Mouse (Mus musculus) heart, embryonic 14.5 days (tissue): Measurements from ENCODE around the gene Bdp1. TPM values are rescaled to one million over a fixed set of nuclear protein-coding genes. Genes with fewer than 3 reads are reported as not detected.
"Not testable (repeated sequence)": the region's sequence is repeated elsewhere in the genome, so short reads cannot be mapped to it uniquely, and the experiment has no call there.

Source experiments
- ATAC-seq: fragments of 200-750 bp; cut with Nextera tagmentation; 2 replicates; pipeline ENCODE4 v1.8.0; 2017; ENCODE audit warnings: low read depth, moderate TSS enrichment; ENCODE audit not compliant: insufficient number of reproducible peaks, insufficient read depth, low FRiP score
- H3K27ac ChIP-seq, 2 experiments: fragments of 200-500 bp in 1 of 2; fragments of 300-500 bp in 1 of 2; sonication (generic) in 1 of 2; replicated peaks in 1 of 2; 2 replicates each; pipeline ENCODE4 v1.5.1; 2012 to 2014; ENCODE audit warnings: low read depth in 2 of 2, low read length in 2 of 2, control low read depth in 1 of 2, mild to moderate bottlenecking in 1 of 2, mixed read lengths in 1 of 2; ENCODE audit not compliant: control insufficient read depth in 1 of 2, insufficient read depth in 1 of 2
- H3K27me3 ChIP-seq: fragments of 300-500 bp; sonication (generic); 2 replicates; pipeline ENCODE4 v1.6.1; 2014; ENCODE audit warnings: mild to moderate bottlenecking, low read length, control low read depth; ENCODE audit not compliant: control insufficient read depth, insufficient read depth
- H3K36me3 ChIP-seq: fragments of 300-500 bp; sonication (generic); 2 replicates; pipeline ENCODE4 v1.6.1; 2014; ENCODE audit warnings: mild to moderate bottlenecking, control low read depth, low read length, mixed read lengths; ENCODE audit not compliant: control insufficient read depth, insufficient read depth
- H3K4me1 ChIP-seq, 2 experiments: fragments of 200-500 bp in 1 of 2; fragments of 300-500 bp in 1 of 2; sonication (generic) in 1 of 2; 2 replicates each; pipeline ENCODE4 v1.6.1; 2012 to 2014; ENCODE audit warnings: low read length in 2 of 2, control low read depth in 1 of 2, mixed read lengths in 1 of 2; ENCODE audit not compliant: control insufficient read depth in 2 of 2, insufficient read depth in 2 of 2
- H3K4me2 ChIP-seq: fragments of 300-500 bp; sonication (generic); 2 replicates; pipeline ENCODE4 v1.6.1; 2014; ENCODE audit warnings: mild to moderate bottlenecking, low read length
- H3K4me3 ChIP-seq, 2 experiments: fragments of 200-500 bp in 1 of 2; fragments of 300-500 bp in 1 of 2; sonication (generic) in 1 of 2; 2 replicates each; pipeline ENCODE4 v1.5.1; 2012 to 2014; ENCODE audit warnings: low read length in 2 of 2, mild to moderate bottlenecking in 2 of 2, control low read depth in 1 of 2, low read depth in 1 of 2, moderate library complexity in 1 of 2; ENCODE audit not compliant: control insufficient read depth in 1 of 2, insufficient read depth in 1 of 2
- H3K9ac ChIP-seq: fragments of 300-500 bp; sonication (generic); 2 replicates; pipeline ENCODE4 v1.6.1; 2014; ENCODE audit warnings: mild to moderate bottlenecking, low read length
- H3K9me3 ChIP-seq: fragments of 300-500 bp; sonication (generic); 2 replicates; pipeline ENCODE4 v1.6.1; 2016; ENCODE audit warnings: low read length, control low read depth; ENCODE audit not compliant: control insufficient read depth
- whole genome bisulfite sequencing: fragments of 180-500 bp; shearing (Covaris S2); extraction: QIAGEN DNeasy Blood & Tissue Kit; methylation state at CpG from one replicate; pipeline ENCODE4 v1.1.7; 2014; 5-methylcytosine and 5-hydroxymethylcytosine counted together
- polyA plus RNA-seq: library from polyadenylated mRNA; unstranded; fragments of >200 nt; fragmentation: Nextera tagmentation; extraction: Ambion mirVana; gene quantifications from 2 replicates; pipeline ENCODE4 v1.2.1, GENCODE M21; 2014

The Bdp1 gene
- polyA plus RNA-seq, 1 experiment from 2014 or later, result 21.9 TPM

GRCm38 (mm10) chr13:100107652-100108472, 4.0 kb upstream of the Bdp1 start, which contains the start of gene Serf1:
Gene Serf1, plus strand, starts transcription at chr13:100108012.
- 1% methylated on average over 76 of the region's 76 CpGs for WGBS
- H3K27me3 ChIP-seq, result no peaks in the 10 kb centered on the region
- H3K4me3 ChIP-seq, result peak within 1 kb of the TSS; percentile 69 to 74
- peaks cover 3 to 5% of the 10 kb centered on the region in 2 experiments; a peak in 2 of 4 replicates for H3K4me1 ChIP-seq
- no peaks in the 10 kb centered on the region for H3K9me3 ChIP-seq
- peak within 1 kb of the TSS; percentile 35 to 73 for H3K27ac ChIP-seq
- peak within 1 kb of the TSS; percentile 77 for H3K4me2 ChIP-seq
- 0 out of 2 replicates have a peak, but pooled peaks cover 6% of the 10 kb centered on the region for H3K36me3 ChIP-seq
- ATAC-seq, result peak; percentile 70
- peak within 1 kb of the TSS; percentile 81 for H3K9ac ChIP-seq

- H3K4me2 ChIP-seq, result peak overlapping the region; percentile 71
- H3K27ac ChIP-seq, result peak overlapping the region; percentile 72 to 93
- peak overlapping the region; percentile 71 to 98 for H3K4me3 ChIP-seq
- WGBS, result 5% methylated on average over 15 of the region's 15 CpGs
- H3K27me3 ChIP-seq, result no peaks in the 10 kb centered on the region
- H3K36me3 ChIP-seq, result peaks cover 8% of the 10 kb centered on the region
- H3K4me1 ChIP-seq, result peaks cover 2 to 12% of the 10 kb centered on the region in 2 experiments
- ATAC-seq, result no peak
- peak overlapping the region; percentile 95 for H3K9ac ChIP-seq
- no peaks in the 10 kb centered on the region for H3K9me3 ChIP-seq
These were observed 715 bp downstream of the Bdp1 start for GRCm38 (mm10) chr13:100103052-100103658.

- H3K4me2 ChIP-seq, result no peak overlapping the region
- 82% methylated on average over 6 of the region's 6 CpGs for WGBS
- H3K4me3 ChIP-seq, result no peak overlapping the region
- no peaks in the 10 kb centered on the region for H3K9me3 ChIP-seq
- peaks cover 0 to 12% of the 10 kb centered on the region in 2 experiments; a peak in 3 of 4 replicates for H3K4me1 ChIP-seq
- H3K36me3 ChIP-seq, result peaks cover 50% of the 10 kb centered on the region
- H3K27me3 ChIP-seq, result no peaks in the 10 kb centered on the region
- H3K9ac ChIP-seq, result no peak overlapping the region
- H3K27ac ChIP-seq, result no peak overlapping the region
- ATAC-seq, result no peak
These were observed 5.1 kb downstream of the Bdp1 start for GRCm38 (mm10) chr13:100098808-100099207.

- H3K36me3 ChIP-seq, result peaks cover 90% of the 10 kb centered on the region
- no peak overlapping the region for H3K9ac ChIP-seq
- H3K4me3 ChIP-seq, result no peak overlapping the region
- H3K4me1 ChIP-seq, result no peaks in the 10 kb centered on the region
- WGBS, result 91% methylated on average over 8 of the region's 8 CpGs
- no peaks in the 10 kb centered on the region for H3K9me3 ChIP-seq
- no peaks in the 10 kb centered on the region for H3K27me3 ChIP-seq
- ATAC-seq, result no peak
- no peak overlapping the region for H3K27ac ChIP-seq
- H3K4me2 ChIP-seq, result no peak overlapping the region
These were observed 32.4 kb downstream of the Bdp1 start for GRCm38 (mm10) chr13:100071473-100071872.

GRCm38 (mm10) chr13:100067821-100068220, 36.0 kb downstream of the Bdp1 start:
- no peak overlapping the region for H3K27ac ChIP-seq
- H3K4me3 ChIP-seq, result no peak overlapping the region
- H3K9me3 ChIP-seq, result no peaks in the 10 kb centered on the region
- H3K9ac ChIP-seq, result no peak overlapping the region
- H3K4me1 ChIP-seq, result peaks cover 3 to 7% of the 10 kb centered on the region in 2 experiments
- H3K36me3 ChIP-seq, result peaks cover 88% of the 10 kb centered on the region
- no peaks in the 10 kb centered on the region for H3K27me3 ChIP-seq
- no peak for ATAC-seq
- 64% methylated on average over 6 of the region's 6 CpGs for WGBS
- H3K4me2 ChIP-seq, result no peak overlapping the region

GRCm38 (mm10) chr13:100063936-100064335, 39.9 kb downstream of the Bdp1 start:
- Histone ChIP-seq H3K4me2 (no peak overlapping the region), H3K9ac (no peak overlapping the region), H3K36me3 (peaks cover 90% of the 10 kb centered on the region), H3K9me3 (no peaks in the 10 kb centered on the region), H3K4me3 (no peak overlapping the region), H3K4me1 (peaks cover 3 to 7% of the 10 kb centered on the region in 2 experiments), H3K27ac (peak overlapping the region; percentile 27 to 37; a peak in 1 of 4 replicates), H3K27me3 (no peaks in the 10 kb centered on the region)
- 68% methylated on average over 3 of the region's 3 CpGs for WGBS
- no peak for ATAC-seq

- H3K4me1 ChIP-seq, ATAC-seq, H3K4me3 ChIP-seq, H3K27me3 ChIP-seq, H3K9me3 ChIP-seq, H3K27ac ChIP-seq, H3K4me2 ChIP-seq, H3K9ac ChIP-seq: not testable (repeated sequence)
- peaks cover 92% of the 10 kb centered on the region for H3K36me3 ChIP-seq
- 94% methylated on average over 8 of the region's 8 CpGs for WGBS
These were observed 46.1 kb downstream of the Bdp1 start for GRCm38 (mm10) chr13:100057738-100058137.
